Mouse (Mus musculus) myocyte (in vitro differentiated cells): ENCODE data around the gene Tmem79.

ENCODE experiments used
- MAX ChIP-seq: IDR thresholded peaks from one replicate; pipeline ENCODE4 v1.6.1; 2011; ENCODE audit warnings: low read depth, mild to moderate bottlenecking, control low read depth
- MYOG ChIP-seq, 3 experiments: IDR thresholded peaks; one replicate each; pipeline ENCODE4 v1.6.1; 2011; ENCODE audit warnings: control low read depth in 2 of 3, low read depth in 2 of 3, mild to moderate bottlenecking in 2 of 3; ENCODE audit not compliant: insufficient read length in 2 of 3, control insufficient read depth in 1 of 3, insufficient read depth in 1 of 3
- POLR2A ChIP-seq: IDR thresholded peaks from one replicate; pipeline ENCODE4 v1.6.1; 2011; ENCODE audit warnings: low read depth, mild to moderate bottlenecking, control low read depth, moderate library complexity; ENCODE audit not compliant: insufficient read length

DNA sequence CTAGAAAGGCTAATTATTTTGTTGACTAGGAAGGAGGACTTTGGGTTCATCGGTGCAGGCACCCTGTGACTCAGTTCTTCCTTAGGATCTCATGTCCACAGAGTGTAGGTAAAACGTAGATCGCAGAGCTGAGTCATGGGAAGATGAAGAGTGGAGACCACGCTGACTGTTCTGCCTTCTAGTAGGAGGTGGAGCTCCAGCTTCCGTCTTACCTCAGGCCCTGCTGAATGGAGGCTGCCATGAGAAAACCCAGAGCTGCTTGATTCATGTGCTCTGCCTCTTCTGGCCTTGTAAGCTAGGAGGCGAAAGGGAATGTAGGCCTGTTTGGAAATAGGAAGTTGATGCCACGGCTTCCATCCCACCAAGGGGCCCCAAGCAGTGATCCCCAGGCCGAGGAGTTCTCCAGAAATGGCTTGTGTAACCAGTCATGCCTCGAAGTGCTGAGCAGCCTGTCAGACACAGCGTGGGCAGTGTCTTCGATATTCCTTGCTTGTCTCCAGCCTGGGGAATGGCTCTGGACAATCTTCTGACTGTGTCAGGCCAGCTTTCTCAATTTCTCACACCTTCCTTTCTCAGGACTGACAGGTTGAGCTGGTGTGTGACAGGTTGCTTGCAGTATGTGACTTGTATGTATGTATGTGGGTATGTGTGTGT is 1.5 kb upstream of the Tmem79 start:
- TF ChIP-seq MYOG (IDR thresholded peaks at IDR 0.05; ENCODE audit: control insufficient read depth in 1 of 3, insufficient read depth in 1 of 3, insufficient read length in 2 of 3, low read depth in 2 of 3) = no peak
- no peak for TF ChIP-seq POLR2A
- TF ChIP-seq MAX = no peak
